Comparison of ENCODE assay signal across 24 mouse cellular contexts in genomic region chr11:44410413-44410812, GRCm38 (mm10). TPM values are rescaled to one million over a fixed set of nuclear protein-coding genes. Genes with fewer than 3 reads are reported as not detected.
"Had no signal": no experiment of that assay in that cellular context is flagged by ENCODE, and none has a peak within 500 bp of the region (broad histone marks: within the 10 kb centered on the region; RNA-seq: fewer than 3 reads in every experiment).

No protein-coding gene starts in this region.

- H3K27me3 ChIP-seq: neural tube, embryonic 13.5 days; stomach, embryonic 15.5 days had no signal

- H3K4me1 ChIP-seq: liver, embryonic 13.5 days; stomach, embryonic 15.5 days had no signal

- H3K9ac ChIP-seq: liver, embryonic 13.5 days; midbrain, embryonic 12.5 days; midbrain, embryonic 15.5 days; neural tube, embryonic 13.5 days; stomach, embryonic 15.5 days had no signal

- H3K36me3 ChIP-seq: liver, embryonic 13.5 days; midbrain, embryonic 12.5 days; midbrain, embryonic 15.5 days; neural tube, embryonic 13.5 days; stomach, embryonic 15.5 days had no signal

- H3K4me3 ChIP-seq: layer of hippocampus, adult 2 months; liver, embryonic 13.5 days; midbrain, embryonic 12.5 days; midbrain, embryonic 15.5 days; neural tube, embryonic 13.5 days; stomach, embryonic 15.5 days had no signal

- H3K9me3 ChIP-seq: liver, embryonic 13.5 days; midbrain, embryonic 12.5 days; midbrain, embryonic 15.5 days; neural tube, embryonic 13.5 days; stomach, embryonic 15.5 days had no signal

- ATAC-seq: midbrain, embryonic 15.5 days had no signal

- DNase-seq: kidney, adult 9 months; kidney, postnatal 25 days; layer of hippocampus, adult 9-11 months; liver, embryonic 13.5 days; lung, adult 2 months; lung, postnatal 14 days; lung, postnatal 4 days; retina, postnatal 1 day; right cerebral cortex, postnatal 25 days; spleen, adult 18-20 months; thymus, postnatal 25 days had no signal

- H3K27ac ChIP-seq: layer of hippocampus, adult 2 months; liver, embryonic 13.5 days; midbrain, embryonic 12.5 days; midbrain, embryonic 15.5 days; neural tube, embryonic 13.5 days; stomach, embryonic 15.5 days had no signal

- H3K4me2 ChIP-seq: liver, embryonic 13.5 days; midbrain, embryonic 12.5 days; midbrain, embryonic 15.5 days; neural tube, embryonic 13.5 days; stomach, embryonic 15.5 days had no signal

RNA-seq across cellular contexts. Expression of gene Il12b, which starts 10.6 kb away (rescaled TPM):
- total RNA-seq: layer of hippocampus, adult 2 months; layer of hippocampus, postnatal 25 days; left cerebral cortex, adult 18-20 months; left cerebral cortex, postnatal 25 days; liver, adult 2 months; megakaryocyte, adult 5-6 weeks; neutrophil, adult 5-6 weeks had no signal
- polyA plus RNA-seq: liver, adult 2 months; liver, embryonic 13.5 days; liver, embryonic 16.5 days; lung, embryonic 16.5 days; midbrain, embryonic 12.5 days; midbrain, embryonic 15.5 days; neural tube, embryonic 13.5 days had no signal
